21 mouse cellular contexts compared by ENCODE assay signal in genomic region chr16:56302996-56303395, GRCm38 (mm10).
DNase-seq lines count a peak whose midpoint lies in the region; ATAC-seq lines count a peak whose summit lies in the region.
"Had no signal": no experiment of that assay in that cellular context is flagged by ENCODE, and none has a peak within 500 bp of the region (broad histone marks: within the 10 kb centered on the region; RNA-seq: fewer than 3 reads in every experiment).

No protein-coding gene starts in this region.

- no peak overlapping the region for H3K27ac ChIP-seq in midbrain, embryonic 11.5 days (ENCODE audit: low read depth, low read length)
- no peak overlapping the region for H3K27ac ChIP-seq in midbrain, embryonic 13.5 days
- H3K27ac ChIP-seq in embryonic facial prominence, embryonic 11.5 days (replicated peaks; ENCODE audit: low read depth, low read length): no peak overlapping the region
- peak overlapping the region; percentile 35; the same call in 1 of the 2 replicates for H3K27ac ChIP-seq in embryonic facial prominence, embryonic 14.5 days (replicated peaks; ENCODE audit: low read depth, low read length)
- H3K27ac ChIP-seq: forebrain, embryonic 13.5 days; forebrain, embryonic 15.5 days had no signal

- H3K4me3 ChIP-seq in midbrain, embryonic 11.5 days (ENCODE audit: low read depth, low read length): no peak overlapping the region
- no peak overlapping the region for H3K4me3 ChIP-seq in midbrain, embryonic 13.5 days (replicated peaks)
- H3K4me3 ChIP-seq in embryonic facial prominence, embryonic 11.5 days (ENCODE audit: low read depth, low read length): no peak overlapping the region
- no peak overlapping the region for H3K4me3 ChIP-seq in embryonic facial prominence, embryonic 14.5 days (ENCODE audit: low read depth, low read length)
- H3K4me3 ChIP-seq: forebrain, embryonic 13.5 days; forebrain, embryonic 15.5 days had no signal

- no peak overlapping the region for H3K4me2 ChIP-seq in midbrain, embryonic 11.5 days
- no peak overlapping the region for H3K4me2 ChIP-seq in midbrain, embryonic 13.5 days (replicated peaks)
- H3K4me2 ChIP-seq in embryonic facial prominence, embryonic 11.5 days (ENCODE audit: low read depth, low read length): no peak overlapping the region
- no peak overlapping the region for H3K4me2 ChIP-seq in embryonic facial prominence, embryonic 14.5 days (ENCODE audit: low read depth, low read length)
- H3K4me2 ChIP-seq: forebrain, embryonic 13.5 days; forebrain, embryonic 15.5 days had no signal

- H3K4me1 ChIP-seq in midbrain, embryonic 11.5 days (ENCODE audit: control insufficient read depth, insufficient read depth, low read length): no peaks in the 10 kb centered on the region
- H3K4me1 ChIP-seq in midbrain, embryonic 13.5 days (replicated peaks): no peaks in the 10 kb centered on the region
- H3K4me1 ChIP-seq in embryonic facial prominence, embryonic 11.5 days (ENCODE audit: control insufficient read depth, insufficient read depth, low read length): no peaks in the 10 kb centered on the region
- no peaks in the 10 kb centered on the region for H3K4me1 ChIP-seq in embryonic facial prominence, embryonic 14.5 days (ENCODE audit: control insufficient read depth, insufficient read depth, low read length)
- H3K4me1 ChIP-seq: forebrain, embryonic 13.5 days; forebrain, embryonic 15.5 days had no signal

- ATAC-seq in midbrain, embryonic 11.5 days (ENCODE audit: low FRiP score): no peak
- no peak for ATAC-seq in midbrain, embryonic 13.5 days
- ATAC-seq in embryonic facial prominence, embryonic 11.5 days (replicated peaks; ENCODE audit: insufficient number of reproducible peaks, low FRiP score, low TSS enrichment, low read depth): no peak
- ATAC-seq in embryonic facial prominence, embryonic 14.5 days (ENCODE audit: low read depth): no peak
- ATAC-seq in megakaryocyte-erythroid progenitor cell, adult 5-6 weeks (replicated peaks; ENCODE audit: low FRiP score, low TSS enrichment, poor library complexity, severe bottlenecking): no peak
- ATAC-seq: forebrain, embryonic 13.5 days; forebrain, embryonic 15.5 days; forebrain, postnatal 0 days had no signal

- WGBS in midbrain, embryonic 11.5 days: 79% methylated on average over 4 of the region's 4 CpGs
- 83% methylated on average over 4 of the region's 4 CpGs for WGBS in midbrain, embryonic 13.5 days
- WGBS in embryonic facial prominence, embryonic 11.5 days: 63% methylated on average over 4 of the region's 4 CpGs
- 23% methylated on average over 4 of the region's 4 CpGs for whole genome bisulfite sequencing in embryonic facial prominence, embryonic 14.5 days

- no peak overlapping the region for H3K9ac ChIP-seq in midbrain, embryonic 11.5 days (ENCODE audit: low read length)
- H3K9ac ChIP-seq in midbrain, embryonic 13.5 days (replicated peaks): no peak overlapping the region
- H3K9ac ChIP-seq in embryonic facial prominence, embryonic 11.5 days (replicated peaks; ENCODE audit: low read length): no peak overlapping the region
- H3K9ac ChIP-seq in embryonic facial prominence, embryonic 14.5 days (ENCODE audit: low read depth, low read length): no peak overlapping the region
- H3K9ac ChIP-seq: forebrain, embryonic 13.5 days; forebrain, embryonic 15.5 days; forebrain, postnatal 0 days had no signal

- H3K36me3 ChIP-seq in midbrain, embryonic 11.5 days (ENCODE audit: control insufficient read depth, insufficient read depth, low read length): no peaks in the 10 kb centered on the region
- no peaks in the 10 kb centered on the region for H3K36me3 ChIP-seq in midbrain, embryonic 13.5 days
- no peaks in the 10 kb centered on the region for H3K36me3 ChIP-seq in embryonic facial prominence, embryonic 11.5 days (replicated peaks; ENCODE audit: control insufficient read depth, insufficient read depth, low read depth, low read length)
- H3K36me3 ChIP-seq in embryonic facial prominence, embryonic 14.5 days (ENCODE audit: control insufficient read depth, insufficient read depth, low read length): no peaks in the 10 kb centered on the region
- H3K36me3 ChIP-seq: forebrain, embryonic 15.5 days had no signal

- no peaks in the 10 kb centered on the region for H3K9me3 ChIP-seq in midbrain, embryonic 11.5 days (ENCODE audit: control insufficient read depth, low read length)
- H3K9me3 ChIP-seq in midbrain, embryonic 13.5 days: no peaks in the 10 kb centered on the region
- no peaks in the 10 kb centered on the region for H3K9me3 ChIP-seq in embryonic facial prominence, embryonic 11.5 days (replicated peaks; ENCODE audit: control insufficient read depth, low read length)
- H3K9me3 ChIP-seq in embryonic facial prominence, embryonic 14.5 days (ENCODE audit: control insufficient read depth, low read length): no peaks in the 10 kb centered on the region
- H3K9me3 ChIP-seq: forebrain, embryonic 13.5 days; forebrain, embryonic 15.5 days had no signal

- DNase-seq in midbrain, embryonic 11.5 days (ENCODE audit: low spot score, missing footprints): peak; percentile 75
- DNase-seq in embryonic facial prominence, embryonic 11.5 days (ENCODE audit: low spot score): peak; percentile 55
- DNase-seq in embryonic facial prominence, embryonic 14.5 days (ENCODE audit: low spot score): peak; percentile 41
- DNase-seq in forelimb bud, embryonic 11.5 days (ENCODE audit: low read depth, low spot score): peak; percentile 35
- no peak for DNase-seq in neural tube, embryonic 10.5 days (ENCODE audit: extremely low spot score, low spot score)
- DNase-seq in thymus, postnatal 14 days: no peak
- DNase-seq: adrenal gland, adult 2 months; adrenal gland, postnatal 10 days; adrenal gland, postnatal 25 days; cerebellum, adult 11 months; cerebellum, adult 18-20 months; cerebellum, adult 8-10 months; cerebellum, adult 9-11 months; cerebellum, postnatal 14 days; cerebellum, postnatal 36 days; embryo, embryonic 11 days; forebrain, postnatal 0 days had no signal

- H3K27me3 ChIP-seq in midbrain, embryonic 11.5 days (ENCODE audit: control insufficient read depth, insufficient read depth, low read length): no peaks in the 10 kb centered on the region
- no peaks in the 10 kb centered on the region for H3K27me3 ChIP-seq in midbrain, embryonic 13.5 days
- H3K27me3 ChIP-seq in embryonic facial prominence, embryonic 11.5 days (ENCODE audit: control insufficient read depth, insufficient read depth, low read length): no peaks in the 10 kb centered on the region
- H3K27me3 ChIP-seq in embryonic facial prominence, embryonic 14.5 days (replicated peaks; ENCODE audit: control insufficient read depth, insufficient read depth, low read length): no peaks in the 10 kb centered on the region
- H3K27me3 ChIP-seq: forebrain, embryonic 13.5 days; forebrain, embryonic 15.5 days had no signal

Comparison
In these comparisons a context has a peak if more than half of its experiments do, and no peak if none do; other contexts are left out.
1. DNase-seq: peak in midbrain, embryonic 11.5 days (single experiment), embryonic facial prominence, embryonic 11.5 days (single experiment), embryonic facial prominence, embryonic 14.5 days (single experiment) and forelimb bud, embryonic 11.5 days (single experiment); none in neural tube, embryonic 10.5 days (single experiment) and thymus, postnatal 14 days (single experiment).